Mouse (Mus musculus) kidney, postnatal 0 days (tissue): ENCODE results near the gene Wdr59. TPM values are rescaled to one million over a fixed set of nuclear protein-coding genes. Genes with fewer than 3 reads are reported as not detected.

Source experiments
- ATAC-seq: fragments of 200-750 bp; cut with Nextera tagmentation; replicated peaks from 2 replicates; pipeline ENCODE4 v1.8.0; 2017; ENCODE audit warnings: low read depth, moderate number of reproducible peaks, moderate TSS enrichment, moderate library complexity; ENCODE audit not compliant: low FRiP score
- DNase-seq: peaks from one replicate; pipeline ENCODE4 v3.0.0-alpha.2; 2016; ENCODE audit warnings: low spot score
- H3K27ac ChIP-seq: fragments of 300-500 bp; sonication (generic); 2 replicates; pipeline ENCODE4 v1.5.1; 2014; ENCODE audit warnings: mild to moderate bottlenecking
- H3K27me3 ChIP-seq: fragments of 300-500 bp; sonication (generic); 2 replicates; pipeline ENCODE4 v1.6.1; 2014; ENCODE audit warnings: low read length, mixed read lengths; ENCODE audit not compliant: insufficient read depth
- H3K36me3 ChIP-seq: fragments of 300-500 bp; sonication (generic); 2 replicates; pipeline ENCODE4 v1.6.1; 2014; ENCODE audit warnings: low read length, mixed read lengths; ENCODE audit not compliant: insufficient read depth
- H3K4me1 ChIP-seq: fragments of 300-500 bp; sonication (generic); replicated peaks from 2 replicates; pipeline ENCODE4 v1.6.1; 2014; ENCODE audit warnings: antibody characterized with exemption, low read length, mixed read lengths; ENCODE audit not compliant: insufficient read depth
- H3K4me2 ChIP-seq: fragments of 300-500 bp; sonication (generic); 2 replicates; pipeline ENCODE4 v1.6.1; 2014; ENCODE audit warnings: mild to moderate bottlenecking, low read length, moderate library complexity, mixed read lengths
- H3K4me3 ChIP-seq: fragments of 300-500 bp; sonication (generic); replicated peaks from 2 replicates; pipeline ENCODE4 v1.5.1; 2014; ENCODE audit warnings: low read depth, low read length
- H3K9ac ChIP-seq: fragments of 300-500 bp; sonication (generic); 2 replicates; pipeline ENCODE4 v1.6.1; 2014; ENCODE audit warnings: low read depth, low read length
- H3K9me3 ChIP-seq: fragments of 300-500 bp; sonication (generic); replicated peaks from 2 replicates; pipeline ENCODE4 v1.6.1; 2016; ENCODE audit warnings: low read length, inconsistent platforms, mixed read lengths
- CTCF ChIP-seq: IDR thresholded peaks from 2 replicates; pipeline ENCODE4 v1.5.1; 2016; ENCODE audit warnings: antibody characterized with exemption, low read depth, mild to moderate bottlenecking, moderate library complexity
- WGBS: fragments of 180-500 bp; shearing (Covaris S2); extraction: QIAGEN DNeasy Blood & Tissue Kit; methylation state at CpG from one replicate; pipeline ENCODE4 v1.1.7; 2014; 5-methylcytosine and 5-hydroxymethylcytosine counted together
- polyA plus RNA-seq: library from polyadenylated mRNA; unstranded; fragments of >200 nt; fragmentation: Nextera tagmentation; extraction: Ambion mirVana; gene quantifications from 2 replicates; pipeline ENCODE4 v1.2.1, GENCODE M21; 2015

Wdr59 gene
- polyA plus RNA-seq, 1 experiment from 2014 or later = 3.2 TPM

DNA sequence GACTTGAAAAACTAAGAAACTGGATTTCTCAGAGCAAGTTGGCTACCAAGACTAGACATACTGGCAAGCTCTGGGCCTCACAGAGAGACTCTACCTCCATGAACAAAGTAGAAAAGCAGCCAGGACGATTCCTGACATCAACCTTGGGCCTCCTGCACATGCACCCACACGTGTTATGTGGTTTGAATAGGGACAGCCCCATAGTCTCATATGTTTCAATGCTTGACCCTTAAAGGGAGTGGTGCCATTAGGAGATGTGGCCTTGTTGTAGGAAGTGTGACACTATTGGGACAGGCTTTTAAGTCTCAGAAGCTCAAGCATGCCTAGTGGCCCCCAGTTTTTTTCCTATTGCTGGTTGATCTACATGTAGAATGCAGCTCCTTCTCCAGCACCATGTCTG, 4.4 kb downstream of the Wdr59 start:
- 0 out of 2 replicates have a peak, but pooled peaks cover 4% of the 10 kb centered on the region for H3K4me1 ChIP-seq
- no peaks in the 10 kb centered on the region for H3K9me3 ChIP-seq
- ATAC-seq = no peak
- no peak overlapping the region for H3K27ac ChIP-seq
- no peaks in the 10 kb centered on the region for H3K27me3 ChIP-seq
- DNase-seq = no peak
- H3K9ac ChIP-seq = no peak overlapping the region
- H3K36me3 ChIP-seq = no peaks in the 10 kb centered on the region
- no peak for TF ChIP-seq CTCF
- no peak overlapping the region for H3K4me3 ChIP-seq
- WGBS = 82% methylated on average over 2 of the region's 2 CpGs
- no peak overlapping the region for H3K4me2 ChIP-seq

DNA sequence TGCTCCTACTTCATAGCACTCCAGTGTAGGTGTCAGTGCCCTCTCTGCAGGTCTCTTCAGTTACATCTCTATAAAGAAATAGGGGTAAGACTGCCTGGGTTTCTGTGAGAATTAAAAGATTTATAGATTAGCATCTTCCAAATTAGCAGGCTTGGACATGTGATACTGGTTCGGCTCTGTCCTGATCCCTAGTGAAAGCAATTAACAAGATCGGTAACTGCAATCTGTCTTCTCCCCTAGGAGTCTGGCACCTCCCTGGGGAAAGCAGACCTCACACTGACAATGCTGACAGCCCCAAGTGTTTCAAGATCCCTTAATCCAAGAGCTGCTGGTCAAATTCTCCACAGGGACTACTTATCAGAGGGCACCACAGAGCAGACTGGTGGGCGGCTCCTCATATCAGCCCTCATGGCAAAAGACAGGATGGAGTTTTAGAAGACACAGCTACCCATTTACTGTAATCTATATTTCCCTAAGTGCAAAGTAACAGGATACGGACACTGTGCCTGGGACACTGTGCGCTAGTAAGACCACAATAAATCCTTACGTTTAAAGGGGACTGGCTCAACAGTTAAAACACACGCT, 5.3 kb downstream of the Wdr59 start:
- no peak overlapping the region for H3K27ac ChIP-seq
- 0 out of 2 replicates have a peak, but pooled peaks cover 4% of the 10 kb centered on the region for H3K4me1 ChIP-seq
- 53% methylated on average over 7 of the region's 7 CpGs for WGBS
- H3K4me2 ChIP-seq = no peak overlapping the region
- no peak overlapping the region for H3K4me3 ChIP-seq
- no peaks in the 10 kb centered on the region for H3K27me3 ChIP-seq
- DNase-seq = peak; percentile 56
- no peak for TF ChIP-seq CTCF
- no peak overlapping the region for H3K9ac ChIP-seq
- no peaks in the 10 kb centered on the region for H3K9me3 ChIP-seq
- ATAC-seq = no peak
- H3K36me3 ChIP-seq = no peaks in the 10 kb centered on the region

DNA sequence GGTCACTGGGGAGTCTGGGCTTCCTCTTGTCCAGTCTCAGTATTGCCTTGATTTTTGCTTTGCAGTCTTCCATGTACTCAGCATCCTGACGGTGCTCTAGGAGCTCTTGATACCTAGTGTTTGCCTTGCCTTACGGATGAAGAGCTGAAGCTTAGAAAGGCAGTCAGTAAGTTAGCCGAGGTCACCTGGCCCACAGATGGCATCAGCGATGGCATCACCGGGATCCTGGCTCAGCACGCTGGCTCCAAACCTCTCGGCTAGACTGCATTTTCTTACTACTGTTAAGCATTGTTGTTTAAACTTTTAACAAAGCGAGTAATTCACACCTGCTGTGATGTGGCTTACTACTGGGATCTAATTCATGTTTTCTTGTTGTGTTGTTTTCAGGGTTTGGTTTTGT, 8.4 kb downstream of the Wdr59 start:
- Histone ChIP-seq H3K27ac (no peak overlapping the region), H3K9me3 (no peaks in the 10 kb centered on the region), H3K4me2 (no peak overlapping the region), H3K4me3 (no peak overlapping the region), H3K27me3 (no peaks in the 10 kb centered on the region), H3K9ac (no peak overlapping the region), H3K4me1 (no peaks in the 10 kb centered on the region), H3K36me3 (no peaks in the 10 kb centered on the region)
- no peak for ATAC-seq
- WGBS = 84% methylated on average over 8 of the region's 8 CpGs
- DNase-seq = no peak
- no peak for TF ChIP-seq CTCF

DNA sequence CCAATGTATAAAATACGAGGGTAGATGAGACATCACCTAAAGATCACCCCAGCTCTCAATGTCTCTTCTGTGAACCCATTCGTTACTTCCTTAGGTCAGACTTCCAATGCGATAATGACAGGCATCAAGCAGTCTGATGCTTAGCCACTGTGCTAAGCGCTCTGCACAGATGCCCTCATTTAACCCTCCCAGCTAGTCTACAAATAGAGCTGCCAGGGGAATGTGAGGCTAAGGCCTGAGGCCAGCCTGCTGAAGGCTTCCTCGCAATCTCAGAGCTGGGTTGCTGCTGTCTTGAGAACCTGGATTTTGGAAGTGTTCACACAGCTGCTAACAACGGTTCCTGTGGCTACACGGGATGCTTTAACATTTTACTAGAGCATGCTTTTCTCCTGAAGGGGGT, 9.0 kb downstream of the Wdr59 start:
- no peak for DNase-seq
- H3K4me3 ChIP-seq = no peak overlapping the region
- no peak overlapping the region for H3K4me2 ChIP-seq
- WGBS = 92% methylated on average over 7 of the region's 7 CpGs
- no peak for TF ChIP-seq CTCF
- no peaks in the 10 kb centered on the region for H3K9me3 ChIP-seq
- H3K27ac ChIP-seq = no peak overlapping the region
- no peaks in the 10 kb centered on the region for H3K36me3 ChIP-seq
- no peaks in the 10 kb centered on the region for H3K4me1 ChIP-seq
- no peaks in the 10 kb centered on the region for H3K27me3 ChIP-seq
- H3K9ac ChIP-seq = no peak overlapping the region
- ATAC-seq = no peak

DNA sequence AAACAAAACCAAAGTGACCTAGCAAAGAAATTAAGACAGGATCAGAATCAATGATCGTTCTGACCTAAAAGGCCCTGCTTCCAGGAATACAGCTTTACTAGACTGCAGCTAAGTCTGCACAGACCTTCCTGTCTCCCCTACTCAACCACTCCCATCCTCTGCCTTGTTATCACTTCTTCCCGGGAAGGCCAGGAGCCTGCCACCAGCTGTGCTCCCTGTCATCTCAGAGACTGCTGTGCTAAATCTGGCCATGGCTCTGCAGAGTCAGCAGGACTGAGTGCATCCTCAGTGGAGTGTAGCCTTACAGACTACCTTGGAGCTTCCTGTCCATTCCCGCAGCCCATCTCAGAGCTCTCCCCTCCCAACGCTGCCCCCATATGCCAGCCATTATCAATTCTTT, 11.5 kb downstream of the Wdr59 start:
- no peaks in the 10 kb centered on the region for H3K27me3 ChIP-seq
- no peak overlapping the region for H3K4me3 ChIP-seq
- no peak overlapping the region for H3K4me2 ChIP-seq
- no peak for TF ChIP-seq CTCF
- no peak overlapping the region for H3K27ac ChIP-seq
- ATAC-seq (no peak), DNase-seq (no peak)
- 53% methylated on average over 4 of the region's 4 CpGs for WGBS
- no peaks in the 10 kb centered on the region for H3K9me3 ChIP-seq
- no peaks in the 10 kb centered on the region for H3K4me1 ChIP-seq
- H3K36me3 ChIP-seq = no peaks in the 10 kb centered on the region
- no peak overlapping the region for H3K9ac ChIP-seq

DNA sequence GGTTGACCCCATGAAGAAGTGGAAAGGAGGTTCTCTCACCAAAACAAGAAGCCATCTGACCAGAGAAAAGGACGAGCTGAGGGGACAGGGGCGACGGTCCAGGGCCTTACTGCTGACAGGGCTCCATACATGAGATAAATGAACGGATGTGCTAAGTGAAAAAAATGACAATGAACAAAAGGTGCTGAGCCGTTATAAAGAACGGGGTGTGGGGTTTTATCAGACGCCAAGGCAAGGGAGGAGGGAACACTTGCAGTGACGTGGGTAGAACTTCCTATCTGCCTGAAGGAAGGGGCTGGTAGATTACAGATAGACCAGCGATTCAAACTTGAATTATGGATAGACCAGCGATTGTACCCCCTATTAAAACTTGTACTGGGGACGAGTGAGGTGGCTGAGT, 12.6 kb downstream of the Wdr59 start:
- no peaks in the 10 kb centered on the region for H3K36me3 ChIP-seq
- H3K27me3 ChIP-seq = no peaks in the 10 kb centered on the region
- 76% methylated on average over 11 of the region's 11 CpGs for WGBS
- no peak overlapping the region for H3K4me2 ChIP-seq
- TF ChIP-seq CTCF = no peak
- H3K4me3 ChIP-seq = no peak overlapping the region
- no peak overlapping the region for H3K27ac ChIP-seq
- H3K9me3 ChIP-seq = no peaks in the 10 kb centered on the region
- no peaks in the 10 kb centered on the region for H3K4me1 ChIP-seq
- ATAC-seq (no peak), DNase-seq (no peak)
- H3K9ac ChIP-seq = no peak overlapping the region

DNA sequence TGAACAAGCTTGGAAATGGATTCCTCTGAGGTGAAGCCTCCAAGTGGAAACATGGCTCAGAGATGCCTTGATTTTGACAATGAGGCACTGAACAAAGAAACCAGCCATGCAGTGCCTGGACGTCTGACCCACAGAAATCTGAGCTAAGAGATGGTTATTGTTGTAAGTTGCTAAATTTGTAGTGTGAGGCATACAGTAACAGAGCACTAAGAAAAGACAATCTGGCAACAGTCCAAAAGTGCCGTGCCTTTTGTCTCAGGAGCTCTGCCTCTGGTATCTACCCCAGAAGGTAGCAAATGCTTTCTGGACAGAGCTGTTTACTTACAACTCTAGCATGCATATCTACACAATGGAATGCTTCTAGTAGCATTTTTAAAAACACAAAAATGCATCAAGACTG, 13.3 kb downstream of the Wdr59 start:
- Histone ChIP-seq H3K4me1 (no peaks in the 10 kb centered on the region), H3K4me3 (no peak overlapping the region), H3K27me3 (no peaks in the 10 kb centered on the region), H3K36me3 (0 out of 2 replicates have a peak, but pooled peaks cover 5% of the 10 kb centered on the region), H3K9ac (no peak overlapping the region), H3K9me3 (no peaks in the 10 kb centered on the region), H3K27ac (no peak overlapping the region), H3K4me2 (no peak overlapping the region)
- ATAC-seq (no peak), DNase-seq (peak; percentile 32)
- WGBS = 31% methylated on average over 2 of the region's 2 CpGs
- no peak for TF ChIP-seq CTCF
